Mouse (Mus musculus) myocyte (in vitro differentiated cells): ENCODE measurements at regions not wholly inside any gene's neighbourhood (a gene's known extent, or its start where the extent isn't known, plus 50 kb on each side); places are given as distances from the start of the nearest gene placed in this dataset.

Experiments
- H3K27me3 ChIP-seq: one replicate; pipeline ENCODE4 v1.6.1; 2011; ENCODE audit not compliant: control insufficient read depth, insufficient read depth, insufficient read length
- H3K36me3 ChIP-seq: one replicate; pipeline ENCODE4 v1.6.1; 2011; ENCODE audit not compliant: control insufficient read depth, insufficient read depth
- H3K4me2 ChIP-seq: one replicate; pipeline ENCODE4 v1.6.1; 2011; ENCODE audit warnings: low read depth, control low read depth
- H3K4me3 ChIP-seq: one replicate; pipeline ENCODE4 v1.5.1; 2011; ENCODE audit warnings: mild to moderate bottlenecking, control low read depth, moderate library complexity
- H3K79me2 ChIP-seq: one replicate; pipeline ENCODE4 v1.6.1; 2011; ENCODE audit not compliant: control insufficient read depth, insufficient read depth
- H3ac ChIP-seq: one replicate; pipeline ENCODE4 v1.6.1; 2011; ENCODE audit not compliant: control insufficient read depth, insufficient read length
- CEBPB ChIP-seq: IDR thresholded peaks from 2 replicates; pipeline ENCODE4 v1.6.1; 2011; ENCODE audit warnings: mild to moderate bottlenecking, moderate library complexity; ENCODE audit not compliant: poor library complexity, insufficient read depth, severe bottlenecking
- E2F4 ChIP-seq: IDR thresholded peaks from one replicate; pipeline ENCODE4 v1.6.1; 2011; ENCODE audit warnings: mild to moderate bottlenecking, control low read depth, moderate library complexity; ENCODE audit not compliant: insufficient read depth
- MAX ChIP-seq: IDR thresholded peaks from one replicate; pipeline ENCODE4 v1.6.1; 2011; ENCODE audit warnings: low read depth, mild to moderate bottlenecking, control low read depth
- MYOD1 ChIP-seq, 3 experiments: IDR thresholded peaks; one replicate each; pipeline ENCODE4 v1.6.1; 2011; ENCODE audit warnings: control low read depth in 2 of 3, low read depth in 2 of 3, mild to moderate bottlenecking in 2 of 3, moderate library complexity in 1 of 3; ENCODE audit not compliant: insufficient read length in 2 of 3, control insufficient read depth in 1 of 3
- MYOG ChIP-seq, 3 experiments: IDR thresholded peaks; one replicate each; pipeline ENCODE4 v1.6.1; 2011; ENCODE audit warnings: control low read depth in 2 of 3, low read depth in 2 of 3, mild to moderate bottlenecking in 2 of 3; ENCODE audit not compliant: insufficient read length in 2 of 3, control insufficient read depth in 1 of 3, insufficient read depth in 1 of 3
- POLR2A ChIP-seq: IDR thresholded peaks from one replicate; pipeline ENCODE4 v1.6.1; 2011; ENCODE audit warnings: low read depth, mild to moderate bottlenecking, control low read depth, moderate library complexity; ENCODE audit not compliant: insufficient read length
- POLR2AphosphoS2 ChIP-seq: IDR thresholded peaks from one replicate; pipeline ENCODE4 v1.6.1; 2011; ENCODE audit warnings: low read depth, control low read depth; ENCODE audit not compliant: insufficient read length
- REST ChIP-seq: IDR thresholded peaks from one replicate; pipeline ENCODE4 v1.6.1; 2011; ENCODE audit warnings: mild to moderate bottlenecking, control low read depth, moderate library complexity; ENCODE audit not compliant: insufficient read depth, insufficient read length
- SRF ChIP-seq: IDR thresholded peaks from one replicate; pipeline ENCODE4 v1.6.1; 2011; ENCODE audit warnings: low read depth; ENCODE audit not compliant: control insufficient read depth, insufficient read length
- TCF12 ChIP-seq: IDR thresholded peaks from one replicate; pipeline ENCODE4 v1.6.1; 2011; ENCODE audit warnings: mild to moderate bottlenecking, control low read depth; ENCODE audit not compliant: poor library complexity, insufficient read depth, severe bottlenecking
- TCF3 ChIP-seq: IDR thresholded peaks from one replicate; pipeline ENCODE4 v1.6.1; 2011; ENCODE audit warnings: low read depth, control low read depth; ENCODE audit not compliant: insufficient read length
- USF1 ChIP-seq: IDR thresholded peaks from one replicate; pipeline ENCODE4 v1.6.1; 2011; ENCODE audit warnings: low read depth, mild to moderate bottlenecking, control low read depth, moderate library complexity

DNA sequence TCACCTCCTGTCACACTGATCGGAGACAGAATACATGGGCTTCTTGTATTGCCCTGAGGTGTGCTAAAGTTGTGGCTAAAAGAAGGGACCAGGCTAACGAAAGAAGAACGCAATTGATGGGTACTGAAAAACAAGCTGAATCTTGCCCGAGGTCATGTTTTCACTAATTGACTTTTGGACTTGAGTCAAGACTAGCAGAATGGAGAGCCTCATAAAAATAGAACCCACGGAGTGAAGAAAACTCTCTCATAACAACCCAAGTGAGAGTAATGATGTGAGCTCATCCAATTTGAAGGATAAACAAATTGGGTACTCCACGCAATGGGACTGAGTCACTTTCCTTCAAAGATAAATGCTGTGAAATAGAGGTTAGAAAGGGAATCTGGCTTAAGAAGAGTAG, 55.0 kb upstream of the Cyp1b1 start:
- H3K36me3 ChIP-seq, result no peaks in the 10 kb centered on the region
- TF ChIP-seq TCF3, result no peak
- TF ChIP-seq MYOD1 (IDR thresholded peaks at IDR 0.05; ENCODE audit: control insufficient read depth in 1 of 3, insufficient read length in 2 of 3, low read depth in 2 of 3), result no peak
- no peak for TF ChIP-seq POLR2AphosphoS2
- TF ChIP-seq TCF12, result no peak
- TF ChIP-seq MYOG (IDR thresholded peaks at IDR 0.05; ENCODE audit: control insufficient read depth in 1 of 3, insufficient read depth in 1 of 3, insufficient read length in 2 of 3, low read depth in 2 of 3), result no peak
- TF ChIP-seq REST, result no peak
- no peak for TF ChIP-seq USF1
- no peak for TF ChIP-seq POLR2A
- no peak for TF ChIP-seq CEBPB
- TF ChIP-seq SRF, result no peak
- no peak for TF ChIP-seq E2F4
- TF ChIP-seq MAX, result no peak
- no peaks in the 10 kb centered on the region for H3K79me2 ChIP-seq
- H3ac ChIP-seq, result no peak overlapping the region
- no peak overlapping the region for H3K4me3 ChIP-seq
- H3K27me3 ChIP-seq, result no peaks in the 10 kb centered on the region
- no peak overlapping the region for H3K4me2 ChIP-seq

DNA sequence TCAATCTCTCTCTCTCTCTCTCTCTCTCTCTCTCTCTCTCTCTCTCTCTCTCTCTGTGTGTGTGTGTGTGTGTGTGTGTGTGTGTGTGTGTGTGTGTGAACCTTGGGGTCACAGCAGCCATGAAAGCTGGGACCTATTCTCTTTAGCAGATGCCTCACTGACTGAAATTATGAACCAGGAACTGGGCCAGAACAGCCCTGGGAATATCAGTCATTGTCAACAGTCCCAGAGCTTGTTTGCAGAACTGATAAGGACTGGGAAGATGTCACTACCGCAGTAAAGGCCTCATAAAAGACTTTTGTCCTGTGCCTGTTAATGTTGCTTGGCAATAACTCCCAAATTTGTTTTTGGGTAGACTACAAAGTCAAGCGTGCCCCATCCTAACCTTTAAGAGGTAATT, 53.2 kb upstream of the Cyp1b1 start:
- no peaks in the 10 kb centered on the region for H3K36me3 ChIP-seq
- no peak overlapping the region for H3K4me2 ChIP-seq
- no peaks in the 10 kb centered on the region for H3K79me2 ChIP-seq
- no peak overlapping the region for H3K4me3 ChIP-seq
- no peak for TF ChIP-seq USF1
- no peak for TF ChIP-seq CEBPB
- TF ChIP-seq POLR2AphosphoS2, result no peak
- TF ChIP-seq TCF3, result no peak
- no peak for TF ChIP-seq SRF
- H3K27me3 ChIP-seq, result no peaks in the 10 kb centered on the region
- H3ac ChIP-seq, result no peak overlapping the region

DNA sequence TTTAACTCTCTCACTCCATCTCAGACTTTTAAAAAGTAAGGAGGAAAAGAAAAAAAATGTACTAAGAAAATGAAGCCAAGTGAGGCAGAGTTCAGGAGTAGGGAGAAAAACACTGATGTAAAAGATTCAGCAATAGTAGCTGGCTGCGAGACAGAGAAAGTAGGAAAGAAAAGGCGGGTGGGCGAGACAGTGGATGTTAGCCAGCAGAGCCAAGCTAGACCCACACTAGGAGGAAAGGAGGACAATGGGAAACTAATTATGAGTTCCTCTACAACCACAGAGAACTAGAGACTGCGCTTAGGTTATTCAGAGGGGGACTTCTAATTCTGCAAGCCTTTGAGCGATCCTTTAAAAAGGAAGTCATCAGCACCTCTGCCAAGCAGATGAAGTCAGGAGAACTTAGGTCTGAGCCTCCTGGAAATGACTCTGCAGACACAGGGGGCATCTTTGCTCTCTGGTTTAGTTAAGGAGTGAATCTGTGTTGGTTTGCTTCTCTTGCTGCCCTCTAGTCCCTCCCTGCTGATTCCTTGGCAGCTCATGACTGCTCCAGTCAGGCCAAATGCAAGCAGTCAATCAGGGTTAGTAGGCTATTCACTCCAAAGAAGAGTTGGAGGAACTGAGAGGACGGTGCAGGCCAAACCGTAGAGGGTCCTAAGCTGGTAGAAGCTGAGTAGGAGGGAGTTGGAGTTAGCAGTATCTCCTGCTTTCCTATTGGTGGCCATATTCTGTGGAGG, 50.4 kb upstream of the Cyp1b1 start:
- Histone ChIP-seq H3K27me3 (no peaks in the 10 kb centered on the region), H3K4me2 (no peak overlapping the region), H3ac (no peak overlapping the region), H3K4me3 (no peak overlapping the region), H3K36me3 (no peaks in the 10 kb centered on the region), H3K79me2 (no peaks in the 10 kb centered on the region)
- no peak for TF ChIP-seq USF1
- TF ChIP-seq REST, result no peak
- no peak for TF ChIP-seq E2F4
- no peak for TF ChIP-seq MYOG (IDR thresholded peaks at IDR 0.05; ENCODE audit: control insufficient read depth in 1 of 3, insufficient read depth in 1 of 3, insufficient read length in 2 of 3, low read depth in 2 of 3)
- no peak for TF ChIP-seq MAX
- no peak for TF ChIP-seq TCF3
- TF ChIP-seq SRF, result no peak
- no peak for TF ChIP-seq TCF12
